Mouse (Mus musculus) embryonic facial prominence, embryonic 14.5 days (tissue): Measurements from ENCODE around the gene Dffa. TPM values are rescaled to one million over a fixed set of nuclear protein-coding genes. Genes with fewer than 3 reads are reported as not detected.
"Not testable (repeated sequence)": the region's sequence is repeated elsewhere in the genome, so short reads cannot be mapped to it uniquely, and the experiment has no call there.

Source experiments
- ATAC-seq: fragments of 200-750 bp; cut with Nextera tagmentation; 2 replicates; pipeline ENCODE4 v1.8.0; 2017; ENCODE audit warnings: low read depth, moderate number of reproducible peaks, moderate TSS enrichment
- DNase-seq: peaks from one replicate; pipeline ENCODE4 v3.0.0-alpha.2; 2015; ENCODE audit warnings: low spot score
- H3K27ac ChIP-seq: fragments of 300-500 bp; sonication (generic); replicated peaks from 2 replicates; pipeline ENCODE4 v1.5.1; 2014; ENCODE audit warnings: low read depth, mild to moderate bottlenecking, low read length, moderate library complexity
- H3K27me3 ChIP-seq: fragments of 300-500 bp; sonication (generic); replicated peaks from 2 replicates; pipeline ENCODE4 v1.6.1; 2014; ENCODE audit warnings: low read length; ENCODE audit not compliant: control insufficient read depth, insufficient read depth
- H3K36me3 ChIP-seq: fragments of 300-500 bp; sonication (generic); 2 replicates; pipeline ENCODE4 v1.6.1; 2014; ENCODE audit warnings: low read length, mixed read lengths; ENCODE audit not compliant: control insufficient read depth, insufficient read depth
- H3K4me1 ChIP-seq: fragments of 300-500 bp; sonication (generic); 2 replicates; pipeline ENCODE4 v1.6.1; 2014; ENCODE audit warnings: antibody characterized with exemption, low read length; ENCODE audit not compliant: control insufficient read depth, insufficient read depth
- H3K4me2 ChIP-seq: fragments of 300-500 bp; sonication (generic); 2 replicates; pipeline ENCODE4 v1.6.1; 2014; ENCODE audit warnings: low read depth, mild to moderate bottlenecking, low read length, moderate library complexity, mixed read lengths
- H3K4me3 ChIP-seq: fragments of 300-500 bp; sonication (generic); 2 replicates; pipeline ENCODE4 v1.5.1; 2014; ENCODE audit warnings: low read depth, mild to moderate bottlenecking, low read length
- H3K9ac ChIP-seq: fragments of 300-500 bp; sonication (generic); 2 replicates; pipeline ENCODE4 v1.6.1; 2014; ENCODE audit warnings: low read depth, mild to moderate bottlenecking, low read length, moderate library complexity, mixed read lengths
- H3K9me3 ChIP-seq: fragments of 300-500 bp; sonication (generic); 2 replicates; pipeline ENCODE4 v1.6.1; 2016; ENCODE audit warnings: low read length; ENCODE audit not compliant: control insufficient read depth
- WGBS: fragments of 180-500 bp; shearing (Covaris S2); extraction: QIAGEN DNeasy Blood & Tissue Kit; methylation state at CpG from one replicate; pipeline ENCODE4 v1.1.7; 2014; 5-methylcytosine and 5-hydroxymethylcytosine counted together
- polyA plus RNA-seq: library from polyadenylated mRNA; unstranded; fragments of >200 nt; fragmentation: Nextera tagmentation; extraction: Ambion mirVana; gene quantifications from 2 replicates; pipeline ENCODE4 v1.2.1, GENCODE M21; 2014

Gene Dffa
- polyA plus RNA-seq, 1 experiment from 2014 or later = 24.3 TPM

DNA sequence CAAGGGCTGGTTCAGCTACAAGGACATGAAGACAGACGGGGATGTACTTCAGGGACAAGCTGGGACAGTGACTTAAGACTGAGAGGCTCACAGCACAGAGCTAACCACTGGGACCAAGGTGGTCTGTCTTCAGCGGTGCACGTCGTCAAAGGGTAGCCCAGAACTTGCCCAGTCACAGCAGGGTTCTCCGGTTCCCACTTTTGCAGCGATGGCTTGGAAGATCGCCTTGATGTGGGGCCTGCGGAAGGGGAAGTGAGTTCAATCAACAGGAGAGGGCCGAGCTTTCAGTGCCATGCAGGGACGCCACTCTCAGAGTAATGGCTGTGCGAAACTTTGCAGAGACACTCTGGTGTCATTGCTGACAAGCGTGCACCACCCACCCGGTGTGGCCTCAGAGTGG is 55.9 kb downstream of the Dffa start:
- H3K27me3 ChIP-seq = no peaks in the 10 kb centered on the region
- no peak overlapping the region for H3K9ac ChIP-seq
- ATAC-seq = no peak

DNA sequence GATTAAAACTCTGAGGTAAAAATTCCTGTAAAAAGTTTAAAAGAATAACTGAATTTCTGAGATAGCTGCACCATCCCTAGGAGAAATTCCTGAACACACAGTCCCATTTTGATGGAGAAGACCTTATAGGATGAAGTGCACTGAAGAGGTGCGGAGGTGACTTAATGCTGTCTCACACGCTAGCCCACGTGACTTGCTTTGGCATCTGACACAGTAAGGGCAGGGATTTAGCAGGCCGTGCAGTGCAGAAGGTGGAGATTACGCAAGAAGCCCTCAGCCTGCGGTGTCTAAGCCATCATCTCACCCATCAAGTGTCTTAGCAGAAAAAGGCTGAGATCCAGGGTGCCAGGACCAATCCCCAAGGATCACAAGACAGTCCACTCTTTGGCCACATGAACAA is 57.2 kb downstream of the Dffa start:
- 94% methylated on average over 6 of the region's 6 CpGs for WGBS
- ATAC-seq = no peak
- peaks cover 82% of the 10 kb centered on the region for H3K36me3 ChIP-seq

More for the DNA sequence above, 55.9 kb downstream of the Dffa start:
- Histone ChIP-seq H3K9me3 (no peaks in the 10 kb centered on the region), H3K4me1 (no peaks in the 10 kb centered on the region), H3K4me3 (no peak overlapping the region), H3K27ac (no peak overlapping the region), H3K36me3 (peaks cover 95% of the 10 kb centered on the region), H3K4me2 (no peak overlapping the region)
- 86% methylated on average over 13 of the region's 13 CpGs for WGBS
- DNase-seq = no peak

DNA sequence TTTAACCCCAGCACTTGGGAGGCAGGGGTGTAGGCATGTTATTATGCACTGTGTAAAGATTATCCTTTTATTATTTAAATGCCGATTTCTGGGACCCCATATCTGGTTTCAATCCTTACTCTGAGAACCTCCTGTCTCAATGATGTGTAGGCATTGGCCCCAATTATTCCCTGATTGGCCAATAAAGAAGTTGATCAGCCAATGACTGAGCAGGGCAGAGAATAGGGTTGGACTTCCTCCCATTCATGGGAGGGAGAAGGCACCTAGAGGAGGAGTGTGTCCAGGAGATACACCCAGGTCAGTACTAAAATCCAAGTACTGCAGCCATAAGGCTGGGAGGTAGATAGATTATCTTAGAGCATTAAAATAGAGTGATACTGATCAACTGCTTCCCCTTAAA is 59.2 kb downstream of the Dffa start:
- ATAC-seq (no peak), DNase-seq (no peak)
- Histone ChIP-seq H3K4me1 (no peaks in the 10 kb centered on the region), H3K9me3 (no peaks in the 10 kb centered on the region), H3K27me3 (no peaks in the 10 kb centered on the region), H3K9ac (no peak overlapping the region), H3K36me3 (peaks cover 62% of the 10 kb centered on the region), H3K4me3 (no peak overlapping the region), H3K4me2 (no peak overlapping the region), H3K27ac (no peak overlapping the region)
- WGBS = 43% methylated on average over 1 of the region's 1 CpGs

More for the DNA sequence above, 57.2 kb downstream of the Dffa start:
- no peak for DNase-seq
- H3K4me1 ChIP-seq = no peaks in the 10 kb centered on the region
- no peak overlapping the region for H3K9ac ChIP-seq
- H3K4me3 ChIP-seq = no peak overlapping the region
- no peaks in the 10 kb centered on the region for H3K9me3 ChIP-seq
- H3K4me2 ChIP-seq = no peak overlapping the region
- no peak overlapping the region for H3K27ac ChIP-seq
- H3K27me3 ChIP-seq = no peaks in the 10 kb centered on the region

GRCm38 (mm10) chr4:149164150-149164549 is 60.2 kb downstream of the Dffa start:
- no peaks in the 10 kb centered on the region for H3K27me3 ChIP-seq
- H3K27ac ChIP-seq = no peak overlapping the region
- no peak overlapping the region for H3K9ac ChIP-seq
- DNase-seq (no peak), ATAC-seq (no peak)
- 55% methylated on average over 5 of the region's 5 CpGs for WGBS
- no peak overlapping the region for H3K4me2 ChIP-seq
- H3K4me3 ChIP-seq = no peak overlapping the region
- no peaks in the 10 kb centered on the region for H3K4me1 ChIP-seq
- no peaks in the 10 kb centered on the region for H3K9me3 ChIP-seq
- H3K36me3 ChIP-seq = peaks cover 53% of the 10 kb centered on the region

DNA sequence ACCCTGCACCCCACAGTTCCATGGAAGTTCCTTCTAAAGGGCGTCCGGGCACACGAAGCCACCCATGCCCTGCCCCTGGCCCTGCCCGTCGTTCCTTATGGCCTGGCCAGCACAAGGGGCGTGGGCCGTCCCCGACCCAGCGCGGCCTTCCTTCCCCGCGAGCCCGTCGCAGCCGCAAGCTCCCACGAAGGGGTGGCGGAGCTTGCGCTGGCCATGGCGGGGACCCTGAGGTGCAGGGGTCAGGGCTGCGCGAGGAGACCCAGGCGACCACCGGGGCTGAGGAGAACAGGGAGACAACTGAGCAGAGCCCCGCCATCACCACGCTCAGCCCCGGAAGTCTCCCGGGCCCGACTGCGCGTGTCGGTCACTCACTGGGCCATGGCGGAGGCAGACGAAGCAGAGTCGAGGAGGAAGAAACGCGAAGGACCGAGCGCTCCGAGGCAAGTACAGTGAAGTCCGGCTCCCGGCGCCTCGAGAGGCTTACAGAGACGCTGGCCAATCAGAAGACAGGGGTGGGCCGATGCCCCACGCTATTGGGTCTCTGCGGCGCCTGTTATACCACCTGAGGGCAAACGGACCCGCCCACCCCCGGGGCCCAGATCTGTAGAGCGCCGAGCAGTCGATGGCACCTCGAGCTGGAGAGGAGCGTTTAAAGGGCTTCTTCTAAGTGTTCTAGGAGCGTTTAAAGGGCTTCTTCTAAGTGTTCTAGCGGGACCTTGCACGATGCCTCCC is 62.4 kb downstream of the Dffa start, which contains the start of gene Pgd:
Pgd (minus strand) TSS at position 557 of the 732 bp plus-strand sequence.
- Histone ChIP-seq H3K27me3 (no peaks in the 10 kb centered on the region), H3K9me3 (no peaks in the 10 kb centered on the region), H3K36me3 (peaks cover 32% of the 10 kb centered on the region), H3K9ac (peak within 1 kb of the TSS; percentile 85), H3K4me1 (no peaks in the 10 kb centered on the region), H3K4me3 (peak within 1 kb of the TSS; percentile 88), H3K4me2 (peak within 1 kb of the TSS; percentile 73), H3K27ac (peak within 1 kb of the TSS; percentile 80)
- peak; percentile 99 for ATAC-seq
- 0% methylated on average over 27 of the region's 59 CpGs for WGBS
- peak; percentile 99 for DNase-seq

GRCm38 (mm10) chr4:149166957-149167611 is 63.1 kb downstream of the Dffa start:
- ATAC-seq = peak; percentile 35
- H3K4me2 ChIP-seq = peak overlapping the region; percentile 73
- no peaks in the 10 kb centered on the region for H3K9me3 ChIP-seq
- H3K36me3 ChIP-seq = peaks cover 26% of the 10 kb centered on the region
- WGBS = 0% methylated on average over 27 of the region's 27 CpGs
- peak overlapping the region; percentile 88 for H3K4me3 ChIP-seq
- peak overlapping the region; percentile 85 for H3K9ac ChIP-seq
- peak overlapping the region; percentile 76 for H3K27ac ChIP-seq
- DNase-seq = no peak
- no peaks in the 10 kb centered on the region for H3K4me1 ChIP-seq
- no peaks in the 10 kb centered on the region for H3K27me3 ChIP-seq

- WGBS = 78% methylated on average over 2 of the region's 2 CpGs
- ATAC-seq = no peak
- no peak overlapping the region for H3K4me2 ChIP-seq
Measured at GRCm38 (mm10) chr4:149168016-149168415, 64.1 kb downstream of the Dffa start.

GRCm38 (mm10) chr4:149169926-149170325 is 66.0 kb downstream of the Dffa start:
- not testable (repeated sequence) for H3K9ac ChIP-seq, H3K4me1 ChIP-seq, H3K27ac ChIP-seq, H3K4me3 ChIP-seq, H3K36me3 ChIP-seq, ATAC-seq, H3K9me3 ChIP-seq, DNase-seq, H3K4me2 ChIP-seq, H3K27me3 ChIP-seq
- 84% methylated on average over 7 of the region's 8 CpGs for WGBS

More at GRCm38 (mm10) chr4:149168016-149168415, 64.1 kb downstream of the Dffa start:
- Histone ChIP-seq H3K9ac (no peak overlapping the region), H3K9me3 (no peaks in the 10 kb centered on the region), H3K4me3 (no peak overlapping the region), H3K27ac (no peak overlapping the region), H3K36me3 (peaks cover 16% of the 10 kb centered on the region), H3K4me1 (peaks cover 7% of the 10 kb centered on the region; the same call in 1 of the 2 replicates), H3K27me3 (no peaks in the 10 kb centered on the region)
- no peak for DNase-seq
